Mouse (Mus musculus): ENCODE data around the gene Itih1. TPM values are rescaled to one million over a fixed set of nuclear protein-coding genes. Genes with fewer than 3 reads are reported as not detected.

The Itih1 gene
- polyA plus RNA-seq, 1 experiment from 2014 or later = not detected

GRCm38 (mm10) chr14:30943860-30944674 lies 978 bp upstream of the Itih1 start:
- Histone ChIP-seq H3K27ac (ENCODE audit: low read depth, low read length) (no peak overlapping the region), H3K4me3 (ENCODE audit: low read depth, low read length) (no peak overlapping the region), H3K27me3 (ENCODE audit: control insufficient read depth, insufficient read depth, low read length) (no peaks in the 10 kb centered on the region), H3K9me3 (ENCODE audit: control insufficient read depth, low read length) (no peaks in the 10 kb centered on the region), H3K9ac (ENCODE audit: low read length) (no peak overlapping the region), H3K36me3 (ENCODE audit: control insufficient read depth, insufficient read depth, low read length) (no peaks in the 10 kb centered on the region), H3K4me2 (no peak overlapping the region), H3K4me1 (ENCODE audit: control insufficient read depth, insufficient read depth, low read length) (no peaks in the 10 kb centered on the region)
- ATAC-seq (ENCODE audit: low FRiP score) (no peak), DNase-seq (ENCODE audit: low spot score, missing footprints) (peak; percentile 93)
- WGBS = 70% methylated on average over 11 of the region's 11 CpGs

GRCm38 (mm10) chr14:30942254-30942653 lies 835 bp downstream of the Itih1 start:
- H3K4me1 ChIP-seq (ENCODE audit: control insufficient read depth, insufficient read depth, low read length) = no peaks in the 10 kb centered on the region
- ATAC-seq (ENCODE audit: low FRiP score) = no peak
- H3K4me2 ChIP-seq = no peak overlapping the region
- no peak overlapping the region for H3K27ac ChIP-seq (ENCODE audit: low read depth, low read length)
- 92% methylated on average over 4 of the region's 4 CpGs for WGBS
- H3K36me3 ChIP-seq (ENCODE audit: control insufficient read depth, insufficient read depth, low read length) = no peaks in the 10 kb centered on the region
- no peaks in the 10 kb centered on the region for H3K9me3 ChIP-seq (ENCODE audit: control insufficient read depth, low read length)
- no peak overlapping the region for H3K4me3 ChIP-seq (ENCODE audit: low read depth, low read length)
- H3K9ac ChIP-seq (ENCODE audit: low read length) = no peak overlapping the region
- H3K27me3 ChIP-seq (ENCODE audit: control insufficient read depth, insufficient read depth, low read length) = no peaks in the 10 kb centered on the region
- DNase-seq (ENCODE audit: low spot score, missing footprints) = no peak

- Histone ChIP-seq H3K36me3 (ENCODE audit: control insufficient read depth, insufficient read depth, low read length) (no peaks in the 10 kb centered on the region), H3K27ac (ENCODE audit: low read depth, low read length) (no peak overlapping the region), H3K4me3 (ENCODE audit: low read depth, low read length) (no peak overlapping the region), H3K4me2 (no peak overlapping the region), H3K4me1 (ENCODE audit: control insufficient read depth, insufficient read depth, low read length) (no peaks in the 10 kb centered on the region), H3K9ac (ENCODE audit: low read length) (no peak overlapping the region), H3K27me3 (ENCODE audit: control insufficient read depth, insufficient read depth, low read length) (no peaks in the 10 kb centered on the region), H3K9me3 (ENCODE audit: control insufficient read depth, low read length) (no peaks in the 10 kb centered on the region)
- DNase-seq (ENCODE audit: low spot score, missing footprints) (no peak), ATAC-seq (ENCODE audit: low FRiP score) (no peak)
- 92% methylated on average over 9 of the region's 9 CpGs for WGBS
Measured at GRCm38 (mm10) chr14:30933351-30933750, 9.7 kb downstream of the Itih1 start.

GRCm38 (mm10) chr14:30930386-30930785 lies 12.7 kb downstream of the Itih1 start:
- H3K27me3 ChIP-seq (ENCODE audit: control insufficient read depth, insufficient read depth, low read length) = no peaks in the 10 kb centered on the region
- no peaks in the 10 kb centered on the region for H3K4me1 ChIP-seq (ENCODE audit: control insufficient read depth, insufficient read depth, low read length)
- ATAC-seq (ENCODE audit: low FRiP score) (no peak), DNase-seq (ENCODE audit: low spot score, missing footprints) (no peak)
- no peaks in the 10 kb centered on the region for H3K9me3 ChIP-seq (ENCODE audit: control insufficient read depth, low read length)
- H3K9ac ChIP-seq (ENCODE audit: low read length) = no peak overlapping the region
- no peak overlapping the region for H3K4me2 ChIP-seq
- no peaks in the 10 kb centered on the region for H3K36me3 ChIP-seq (ENCODE audit: control insufficient read depth, insufficient read depth, low read length)
- H3K4me3 ChIP-seq (ENCODE audit: low read depth, low read length) = no peak overlapping the region
- no peak overlapping the region for H3K27ac ChIP-seq (ENCODE audit: low read depth, low read length)
- WGBS = 88% methylated on average over 4 of the region's 4 CpGs

- Histone ChIP-seq H3K27ac (ENCODE audit: low read depth, low read length) (no peak overlapping the region), H3K9me3 (ENCODE audit: control insufficient read depth, low read length) (no peaks in the 10 kb centered on the region), H3K36me3 (ENCODE audit: control insufficient read depth, insufficient read depth, low read length) (no peaks in the 10 kb centered on the region), H3K27me3 (ENCODE audit: control insufficient read depth, insufficient read depth, low read length) (no peaks in the 10 kb centered on the region), H3K4me3 (ENCODE audit: low read depth, low read length) (no peak overlapping the region), H3K9ac (ENCODE audit: low read length) (no peak overlapping the region), H3K4me2 (no peak overlapping the region), H3K4me1 (ENCODE audit: control insufficient read depth, insufficient read depth, low read length) (no peaks in the 10 kb centered on the region)
- ATAC-seq (ENCODE audit: low FRiP score) (no peak), DNase-seq (ENCODE audit: low spot score, missing footprints) (no peak)
- 87% methylated on average over 3 of the region's 3 CpGs for WGBS
Measured at GRCm38 (mm10) chr14:30925492-30925891, 17.6 kb downstream of the Itih1 start.

- H3K27me3 ChIP-seq (ENCODE audit: control insufficient read depth, insufficient read depth, low read length) = no peaks in the 10 kb centered on the region
- no peaks in the 10 kb centered on the region for H3K4me1 ChIP-seq (ENCODE audit: control insufficient read depth, insufficient read depth, low read length)
- no peaks in the 10 kb centered on the region for H3K36me3 ChIP-seq (ENCODE audit: control insufficient read depth, insufficient read depth, low read length)
- H3K9ac ChIP-seq (ENCODE audit: low read length) = no peak within 1 kb of the TSS
- no peak for DNase-seq (ENCODE audit: low spot score, missing footprints)
- no peaks in the 10 kb centered on the region for H3K9me3 ChIP-seq (ENCODE audit: control insufficient read depth, low read length)
- no peak within 1 kb of the TSS for H3K27ac ChIP-seq (ENCODE audit: low read depth, low read length)
- no peak within 1 kb of the TSS for H3K4me2 ChIP-seq
- no peak for ATAC-seq (ENCODE audit: low FRiP score)
- 76% methylated on average over 6 of the region's 6 CpGs for WGBS
- no peak within 1 kb of the TSS for H3K4me3 ChIP-seq (ENCODE audit: low read depth, low read length)
Measured at GRCm38 (mm10) chr14:30923375-30924105, 19.5 kb downstream of the Itih1 start, which contains the start of gene Itih3. Itih3 (minus strand) TSS chr14:30923760.

- Histone ChIP-seq H3K27me3 (ENCODE audit: control insufficient read depth, insufficient read depth, low read length) (no peaks in the 10 kb centered on the region), H3K9me3 (ENCODE audit: control insufficient read depth, low read length) (no peaks in the 10 kb centered on the region), H3K36me3 (ENCODE audit: control insufficient read depth, insufficient read depth, low read length) (no peaks in the 10 kb centered on the region), H3K9ac (ENCODE audit: low read length) (no peak overlapping the region), H3K4me2 (no peak overlapping the region), H3K27ac (ENCODE audit: low read depth, low read length) (no peak overlapping the region), H3K4me3 (ENCODE audit: low read depth, low read length) (no peak overlapping the region), H3K4me1 (ENCODE audit: control insufficient read depth, insufficient read depth, low read length) (no peaks in the 10 kb centered on the region)
- WGBS = 66% methylated on average over 8 of the region's 8 CpGs
- ATAC-seq (ENCODE audit: low FRiP score) (0 out of 2 replicates have a peak, but pooled peaks have one; percentile 24), DNase-seq (ENCODE audit: low spot score, missing footprints) (no peak)
Measured at GRCm38 (mm10) chr14:30922053-30922670, 20.9 kb downstream of the Itih1 start.

- Histone ChIP-seq H3K27ac (ENCODE audit: low read depth, low read length) (no peak overlapping the region), H3K27me3 (ENCODE audit: control insufficient read depth, insufficient read depth, low read length) (no peaks in the 10 kb centered on the region), H3K4me1 (ENCODE audit: control insufficient read depth, insufficient read depth, low read length) (no peaks in the 10 kb centered on the region), H3K9me3 (ENCODE audit: control insufficient read depth, low read length) (no peaks in the 10 kb centered on the region), H3K4me3 (ENCODE audit: low read depth, low read length) (no peak overlapping the region), H3K36me3 (ENCODE audit: control insufficient read depth, insufficient read depth, low read length) (no peaks in the 10 kb centered on the region), H3K4me2 (no peak overlapping the region), H3K9ac (ENCODE audit: low read length) (no peak overlapping the region)
- 88% methylated on average over 1 of the region's 1 CpGs for WGBS
- ATAC-seq (ENCODE audit: low FRiP score) = no peak
- DNase-seq (ENCODE audit: low spot score, missing footprints) = no peak
Measured at GRCm38 (mm10) chr14:30916516-30916915, 26.6 kb downstream of the Itih1 start.

GRCm38 (mm10) chr14:30913404-30913803 lies 29.7 kb downstream of the Itih1 start:
- no peak overlapping the region for H3K27ac ChIP-seq (ENCODE audit: low read depth, low read length)
- no peak for DNase-seq (ENCODE audit: low spot score, missing footprints)
- H3K27me3 ChIP-seq (ENCODE audit: control insufficient read depth, insufficient read depth, low read length) = no peaks in the 10 kb centered on the region
- no peaks in the 10 kb centered on the region for H3K9me3 ChIP-seq (ENCODE audit: control insufficient read depth, low read length)
- ATAC-seq (ENCODE audit: low FRiP score) = no peak
- no peak overlapping the region for H3K4me3 ChIP-seq (ENCODE audit: low read depth, low read length)
- H3K36me3 ChIP-seq (ENCODE audit: control insufficient read depth, insufficient read depth, low read length) = no peaks in the 10 kb centered on the region
- no peak overlapping the region for H3K4me2 ChIP-seq
- no peaks in the 10 kb centered on the region for H3K4me1 ChIP-seq (ENCODE audit: control insufficient read depth, insufficient read depth, low read length)
- WGBS = 86% methylated on average over 5 of the region's 5 CpGs
- no peak overlapping the region for H3K9ac ChIP-seq (ENCODE audit: low read length)

Measured in midbrain, embryonic 11.5 days (tissue).